Mouse (Mus musculus) bone marrow, adult 2 months (tissue): Measurements from ENCODE around the gene Get4.

Source experiments
- CTCF ChIP-seq: fragments of 200-500 bp; IDR thresholded peaks from 2 replicates; pipeline ENCODE4 v1.5.1; 2011; ENCODE audit warnings: low read length, control low read depth; ENCODE audit not compliant: control insufficient read depth, insufficient read depth
- POLR2A ChIP-seq: fragments of 200-500 bp; IDR thresholded peaks from 2 replicates; pipeline ENCODE4 v1.6.1; 2011; ENCODE audit warnings: low read depth, mild to moderate bottlenecking, control low read depth, low read length, borderline replicate concordance; ENCODE audit not compliant: control insufficient read depth

DNA sequence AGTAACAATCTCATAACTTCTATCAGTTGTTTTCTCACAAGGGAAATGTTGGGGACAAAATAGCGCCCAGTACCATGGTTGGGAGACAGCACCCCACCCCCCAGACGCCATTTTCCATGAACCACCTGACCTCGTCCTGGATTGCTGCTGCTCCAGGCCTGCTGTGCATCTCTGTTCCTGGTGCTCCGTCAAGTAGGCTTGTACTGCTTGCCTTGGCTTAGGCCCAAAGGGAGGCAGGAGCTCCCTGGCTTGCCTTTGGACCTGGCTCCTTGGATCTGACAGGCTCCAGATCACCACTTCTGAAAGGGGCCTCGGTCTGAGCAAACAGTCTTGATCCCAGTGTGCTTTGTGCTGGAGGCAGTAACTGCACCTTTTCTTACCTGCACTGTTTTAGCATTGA, 7.7 kb downstream of the Get4 start:
- TF ChIP-seq POLR2A = no peak
- no peak for TF ChIP-seq CTCF
